Mouse (Mus musculus): ENCODE data around the gene Ntmt1. TPM values are rescaled to one million over a fixed set of nuclear protein-coding genes. Genes with fewer than 3 reads are reported as not detected.
A peak's percentile ranks its signal among the peaks of the same experiment; 100 is the strongest.

Ntmt1 gene
- polyA plus RNA-seq, 1 experiment from 2014 or later, result 50.5 TPM

GRCm38 (mm10) chr2:30801067-30801852, 6.4 kb upstream of the Ntmt1 start:
- Histone ChIP-seq H3K4me3 (ENCODE audit: low read depth, low read length) (peak overlapping the region; percentile 47), H3K4me2 (replicated peaks; ENCODE audit: low read depth) (peak overlapping the region; percentile 93), H3K36me3 (ENCODE audit: control insufficient read depth, insufficient read depth) (no peaks in the 10 kb centered on the region), H3K9me3 (ENCODE audit: control insufficient read depth) (no peaks in the 10 kb centered on the region), H3K27ac (ENCODE audit: low read depth, low read length) (no peak overlapping the region), H3K27me3 (replicated peaks; ENCODE audit: control insufficient read depth, insufficient read depth, low read length) (no peaks in the 10 kb centered on the region; the same call in 1 of the 2 replicates), H3K4me1 (replicated peaks; ENCODE audit: control insufficient read depth, insufficient read depth, low read length) (0 out of 2 replicates have a peak, but pooled peaks cover 6% of the 10 kb centered on the region), H3K9ac (ENCODE audit: low read depth, low read length) (peak overlapping the region; percentile 48)
- WGBS, result under 1% methylated on average over 73 of the region's 77 CpGs
- peak; percentile 55; the same call in 1 of the 2 replicates for ATAC-seq
- TF ChIP-seq CTCF (IDR thresholded peaks at IDR 0.05; ENCODE audit: low read depth), result no peak

- H3K36me3 ChIP-seq (ENCODE audit: control insufficient read depth, insufficient read depth), result no peaks in the 10 kb centered on the region
- ATAC-seq, result no peak
- H3K4me1 ChIP-seq (replicated peaks; ENCODE audit: control insufficient read depth, insufficient read depth, low read length), result peaks cover 13% of the 10 kb centered on the region; the same call in 1 of the 2 replicates
- no peak within 1 kb of the TSS for H3K27ac ChIP-seq (ENCODE audit: low read depth, low read length)
- WGBS, result 87% methylated on average over 3 of the region's 3 CpGs
- H3K9ac ChIP-seq (ENCODE audit: low read depth, low read length), result no peak within 1 kb of the TSS
- no peak within 1 kb of the TSS for H3K4me3 ChIP-seq (ENCODE audit: low read depth, low read length)
- no peaks in the 10 kb centered on the region for H3K9me3 ChIP-seq (ENCODE audit: control insufficient read depth)
- no peak for TF ChIP-seq CTCF (IDR thresholded peaks at IDR 0.05; ENCODE audit: low read depth)
- no peaks in the 10 kb centered on the region; the same call in 1 of the 2 replicates for H3K27me3 ChIP-seq (replicated peaks; ENCODE audit: control insufficient read depth, insufficient read depth, low read length)
- H3K4me2 ChIP-seq (replicated peaks; ENCODE audit: low read depth), result no peak within 1 kb of the TSS
Measured at GRCm38 (mm10) chr2:30803604-30804003, 4.0 kb upstream of the Ntmt1 start, which contains the start of gene 1700001O22Rik. Gene 1700001O22Rik (minus strand): TSS chr2:30803661.

- no peak for TF ChIP-seq CTCF (IDR thresholded peaks at IDR 0.05; ENCODE audit: low read depth)
- Histone ChIP-seq H3K4me1 (replicated peaks; ENCODE audit: control insufficient read depth, insufficient read depth, low read length) (peaks cover 17% of the 10 kb centered on the region; the same call in 1 of the 2 replicates), H3K4me3 (ENCODE audit: low read depth, low read length) (no peak overlapping the region), H3K27me3 (replicated peaks; ENCODE audit: control insufficient read depth, insufficient read depth, low read length) (no peaks in the 10 kb centered on the region; the same call in 1 of the 2 replicates), H3K4me2 (replicated peaks; ENCODE audit: low read depth) (no peak overlapping the region), H3K27ac (ENCODE audit: low read depth, low read length) (no peak overlapping the region), H3K36me3 (ENCODE audit: control insufficient read depth, insufficient read depth) (no peaks in the 10 kb centered on the region), H3K9ac (ENCODE audit: low read depth, low read length) (no peak overlapping the region), H3K9me3 (ENCODE audit: control insufficient read depth) (no peaks in the 10 kb centered on the region)
- 89% methylated on average over 2 of the region's 2 CpGs for WGBS
- no peak for ATAC-seq
Measured at GRCm38 (mm10) chr2:30805983-30806382, 1.6 kb upstream of the Ntmt1 start.

GRCm38 (mm10) chr2:30807147-30807647, 429 bp upstream of the Ntmt1 start:
- H3K4me1 ChIP-seq (replicated peaks; ENCODE audit: control insufficient read depth, insufficient read depth, low read length), result peaks cover 11% of the 10 kb centered on the region; the same call in 1 of the 2 replicates
- H3K27me3 ChIP-seq (replicated peaks; ENCODE audit: control insufficient read depth, insufficient read depth, low read length), result no peaks in the 10 kb centered on the region
- H3K9me3 ChIP-seq (ENCODE audit: control insufficient read depth), result no peaks in the 10 kb centered on the region
- 6% methylated on average over 28 of the region's 28 CpGs for WGBS
- TF ChIP-seq CTCF (IDR thresholded peaks at IDR 0.05; ENCODE audit: low read depth), result no peak
- H3K4me3 ChIP-seq (ENCODE audit: low read depth, low read length), result peak overlapping the region; percentile 69
- H3K4me2 ChIP-seq (replicated peaks; ENCODE audit: low read depth), result peak overlapping the region; percentile 85
- 0 out of 2 replicates have a peak overlapping the region, but pooled peaks have one; percentile 73 for H3K9ac ChIP-seq (ENCODE audit: low read depth, low read length)
- H3K27ac ChIP-seq (ENCODE audit: low read depth, low read length), result no peak overlapping the region
- H3K36me3 ChIP-seq (ENCODE audit: control insufficient read depth, insufficient read depth), result no peaks in the 10 kb centered on the region
- ATAC-seq, result peak; percentile 16

- peaks cover 2% of the 10 kb centered on the region for H3K36me3 ChIP-seq (ENCODE audit: control insufficient read depth, insufficient read depth)
- no peaks in the 10 kb centered on the region for H3K27me3 ChIP-seq (replicated peaks; ENCODE audit: control insufficient read depth, insufficient read depth, low read length)
- H3K4me1 ChIP-seq (replicated peaks; ENCODE audit: control insufficient read depth, insufficient read depth, low read length), result peaks cover 11% of the 10 kb centered on the region; the same call in 1 of the 2 replicates
- ATAC-seq, result no peak
- 2% methylated on average over 10 of the region's 10 CpGs for WGBS
- peak overlapping the region; percentile 73 for H3K9ac ChIP-seq (ENCODE audit: low read depth, low read length)
- H3K27ac ChIP-seq (ENCODE audit: low read depth, low read length), result peak overlapping the region; percentile 80
- peak overlapping the region; percentile 69 for H3K4me3 ChIP-seq (ENCODE audit: low read depth, low read length)
- TF ChIP-seq CTCF (IDR thresholded peaks at IDR 0.05; ENCODE audit: low read depth), result no peak
- H3K9me3 ChIP-seq (ENCODE audit: control insufficient read depth), result no peaks in the 10 kb centered on the region
- peak overlapping the region; percentile 85 for H3K4me2 ChIP-seq (replicated peaks; ENCODE audit: low read depth)
Measured at GRCm38 (mm10) chr2:30808296-30808655, 650 bp downstream of the Ntmt1 start.

- Histone ChIP-seq H3K9me3 (ENCODE audit: control insufficient read depth) (no peaks in the 10 kb centered on the region), H3K36me3 (ENCODE audit: control insufficient read depth, insufficient read depth) (peaks cover 15% of the 10 kb centered on the region), H3K27me3 (replicated peaks; ENCODE audit: control insufficient read depth, insufficient read depth, low read length) (no peaks in the 10 kb centered on the region), H3K4me2 (replicated peaks; ENCODE audit: low read depth) (0 out of 2 replicates have a peak overlapping the region, but pooled peaks have one; percentile 13), H3K4me1 (replicated peaks; ENCODE audit: control insufficient read depth, insufficient read depth, low read length) (peaks cover 11% of the 10 kb centered on the region; the same call in 1 of the 2 replicates), H3K4me3 (ENCODE audit: low read depth, low read length) (no peak overlapping the region), H3K9ac (ENCODE audit: low read depth, low read length) (no peak overlapping the region), H3K27ac (ENCODE audit: low read depth, low read length) (no peak overlapping the region)
- TF ChIP-seq CTCF (IDR thresholded peaks at IDR 0.05; ENCODE audit: low read depth), result no peak
- WGBS, result 53% methylated on average over 5 of the region's 5 CpGs
- no peak for ATAC-seq
Measured at GRCm38 (mm10) chr2:30809503-30809902, 1.9 kb downstream of the Ntmt1 start.

Measured in intestine, postnatal 0 days (tissue).